Mouse (Mus musculus) spleen, adult 2 months (tissue): Measurements from ENCODE around the gene Lpp. TPM values are rescaled to one million over a fixed set of nuclear protein-coding genes. Genes with fewer than 3 reads are reported as not detected.

Source experiments
- DNase-seq, 2 experiments: peaks; one replicate each; pipeline versions ENCODE4 v3.0.0 to v3.0.0-alpha.2; 2012 to 2021; ENCODE audit warnings: low spot score in 2 of 2, low read depth in 1 of 2
- H3K27ac ChIP-seq: fragments of 200-500 bp; 2 replicates; pipeline ENCODE4 v1.5.1; 2012; ENCODE audit warnings: low read length, inconsistent platforms; ENCODE audit not compliant: insufficient read depth
- H3K27me3 ChIP-seq: fragments of 200-500 bp; 2 replicates; pipeline ENCODE4 v1.6.1; 2012; ENCODE audit warnings: mild to moderate bottlenecking, moderate library complexity, low read length, inconsistent platforms; ENCODE audit not compliant: control insufficient read depth, insufficient read depth
- H3K36me3 ChIP-seq: fragments of 200-500 bp; 2 replicates; pipeline ENCODE4 v1.6.1; 2012; ENCODE audit warnings: mild to moderate bottlenecking, low read length, inconsistent platforms; ENCODE audit not compliant: control insufficient read depth, insufficient read depth
- H3K4me1 ChIP-seq: fragments of 200-500 bp; 2 replicates; pipeline ENCODE4 v1.6.1; 2011; ENCODE audit warnings: inconsistent platforms; ENCODE audit not compliant: control insufficient read depth, insufficient read depth, insufficient read length
- H3K4me3 ChIP-seq: fragments of 200-500 bp; 2 replicates; pipeline ENCODE4 v1.5.1; 2011; ENCODE audit warnings: mild to moderate bottlenecking, inconsistent platforms; ENCODE audit not compliant: insufficient read depth, insufficient read length; ENCODE audit errors: extremely low read depth
- CTCF ChIP-seq: fragments of 200-500 bp; IDR thresholded peaks from 2 replicates; pipeline ENCODE4 v1.5.1; 2011; ENCODE audit warnings: mild to moderate bottlenecking, inconsistent platforms; ENCODE audit not compliant: insufficient read depth, insufficient read length, insufficient replicate concordance; ENCODE audit errors: extremely low read depth
- POLR2A ChIP-seq: fragments of 200-500 bp; IDR thresholded peaks from 2 replicates; pipeline ENCODE4 v1.6.1; 2011; ENCODE audit warnings: low read depth, low read length, inconsistent platforms
- WGBS: fragments of 180-500 bp; shearing (Covaris S2); methylation state at CpG from one replicate; pipeline ENCODE4 v1.1.7; 2018; 5-methylcytosine and 5-hydroxymethylcytosine counted together
- polyA plus RNA-seq: library from polyadenylated mRNA; depleted of rRNA; stranded (reverse); fragments of >200 nt; gene quantifications from 2 replicates; pipeline ENCODE4 v1.2.3, GENCODE M21; 2012

The Lpp gene
- polyA plus RNA-seq, 1 experiment: 8.2 TPM

- peaks cover 10% of the 10 kb centered on the region for H3K4me1 ChIP-seq
- no peak overlapping the region for H3K4me3 ChIP-seq
- H3K27me3 ChIP-seq: no peaks in the 10 kb centered on the region
- no peak overlapping the region for H3K27ac ChIP-seq
- no peaks in the 10 kb centered on the region for H3K36me3 ChIP-seq
- TF ChIP-seq CTCF: no peak
- TF ChIP-seq POLR2A: no peak
- DNase-seq: no peak
These were observed 490.7 kb downstream of the Lpp start for GRCm38 (mm10) chr16:24884017-24884416.

- Histone ChIP-seq H3K27ac (no peak overlapping the region), H3K4me3 (no peak overlapping the region), H3K36me3 (no peaks in the 10 kb centered on the region; the same call in 1 of the 2 replicates), H3K27me3 (no peaks in the 10 kb centered on the region), H3K4me1 (peaks cover 10% of the 10 kb centered on the region)
- WGBS: 49% methylated on average over 3 of the region's 3 CpGs
- no peak for TF ChIP-seq CTCF
- peak in 1 of 2 experiments; percentile 9 for DNase-seq
These were observed 493.0 kb downstream of the Lpp start for GRCm38 (mm10) chr16:24886346-24886745.

GRCm38 (mm10) chr16:24886943-24887342 lies 493.6 kb downstream of the Lpp start:
- DNase-seq: no peak
- no peak for TF ChIP-seq POLR2A
- no peak for TF ChIP-seq CTCF
- Histone ChIP-seq H3K4me1 (peaks cover 10% of the 10 kb centered on the region), H3K27me3 (no peaks in the 10 kb centered on the region), H3K36me3 (no peaks in the 10 kb centered on the region; the same call in 1 of the 2 replicates), H3K27ac (no peak overlapping the region), H3K4me3 (no peak overlapping the region)
- 34% methylated on average over 7 of the region's 7 CpGs for WGBS

GRCm38 (mm10) chr16:24891453-24891852 lies 498.1 kb downstream of the Lpp start:
- Histone ChIP-seq H3K4me1 (peaks cover 5% of the 10 kb centered on the region), H3K36me3 (peaks cover 2% of the 10 kb centered on the region; the same call in 1 of the 2 replicates), H3K4me3 (no peak overlapping the region), H3K27ac (no peak overlapping the region), H3K27me3 (no peaks in the 10 kb centered on the region)
- WGBS: 49% methylated on average over 6 of the region's 6 CpGs
- TF ChIP-seq CTCF (no peak), POLR2A (no peak)
- DNase-seq: no peak

- H3K36me3 ChIP-seq: peaks cover 2% of the 10 kb centered on the region; the same call in 1 of the 2 replicates
- no peaks in the 10 kb centered on the region; the same call in 1 of the 2 replicates for H3K4me1 ChIP-seq
- 90% methylated on average over 5 of the region's 5 CpGs for WGBS
These were observed 501.9 kb downstream of the Lpp start for GRCm38 (mm10) chr16:24895160-24895559.

GRCm38 (mm10) chr16:24897641-24898040 lies 504.3 kb downstream of the Lpp start:
- whole genome bisulfite sequencing: 83% methylated on average over 3 of the region's 3 CpGs
- H3K4me3 ChIP-seq: no peak overlapping the region
- H3K27me3 ChIP-seq: no peaks in the 10 kb centered on the region
- H3K4me1 ChIP-seq: no peaks in the 10 kb centered on the region; the same call in 1 of the 2 replicates
- H3K27ac ChIP-seq: no peak overlapping the region
- TF ChIP-seq POLR2A: no peak
- TF ChIP-seq CTCF: no peak
- DNase-seq: no peak
- H3K36me3 ChIP-seq: peaks cover 1% of the 10 kb centered on the region; the same call in 1 of the 2 replicates

More at GRCm38 (mm10) chr16:24895160-24895559, 501.9 kb downstream of the Lpp start:
- TF ChIP-seq POLR2A (no peak), CTCF (no peak)
- Histone ChIP-seq H3K4me3 (no peak overlapping the region), H3K27ac (no peak overlapping the region), H3K27me3 (no peaks in the 10 kb centered on the region)
- no peak for DNase-seq

- WGBS: 85% methylated on average over 2 of the region's 2 CpGs
- Histone ChIP-seq H3K27ac (no peak overlapping the region), H3K4me1 (no peaks in the 10 kb centered on the region; the same call in 1 of the 2 replicates), H3K4me3 (no peak overlapping the region), H3K36me3 (no peaks in the 10 kb centered on the region), H3K27me3 (no peaks in the 10 kb centered on the region)
- no peak for DNase-seq
- TF ChIP-seq POLR2A: no peak
- no peak for TF ChIP-seq CTCF
These were observed 507.0 kb downstream of the Lpp start for GRCm38 (mm10) chr16:24900241-24900796.
